In the genomic region with DNA sequence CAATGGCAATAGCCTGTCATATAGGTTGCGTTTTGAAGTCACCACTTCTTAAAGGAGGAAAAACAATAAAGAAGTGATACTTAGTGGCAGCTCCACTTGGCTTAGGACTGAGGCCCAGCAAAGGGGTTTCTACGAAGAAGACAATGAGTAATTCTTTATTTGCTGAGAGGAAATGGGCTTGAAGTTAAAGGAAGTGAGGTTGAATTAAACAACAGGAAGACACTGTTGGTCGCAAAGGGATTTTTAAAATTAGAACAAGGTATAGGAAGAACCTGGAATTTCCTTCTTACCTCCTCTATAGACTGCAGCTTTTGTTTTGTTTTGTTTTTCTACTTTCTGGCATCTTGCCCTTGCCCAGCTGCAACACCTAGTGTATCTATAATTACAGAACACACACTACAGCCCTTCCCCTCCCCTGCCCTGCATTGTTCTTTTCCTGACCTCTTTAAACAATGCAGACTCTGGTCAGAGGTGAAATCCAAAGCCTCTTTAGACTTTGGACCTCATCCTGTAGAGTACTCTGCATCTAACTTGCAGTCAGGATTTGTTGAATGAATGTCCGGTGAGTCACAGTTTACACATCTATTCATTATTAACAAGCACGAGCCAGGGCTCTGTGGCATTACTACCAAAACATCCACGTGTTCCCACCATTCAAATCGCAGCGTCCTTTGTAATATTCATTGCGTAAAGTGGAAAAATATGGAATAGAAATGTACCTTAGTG, we compare ENCODE assay signal across 8 mouse cellular contexts.
A peak's percentile ranks its signal among the peaks of the same experiment; 100 is the strongest.
DNase-seq lines count a peak whose midpoint lies in the region; ATAC-seq lines count a peak whose summit lies in the region.

No protein-coding gene starts in this region.

- DNase-seq in gastrocnemius, postnatal 25 days, result peak; percentile 14
- no peak for DNase-seq in gastrocnemius, postnatal 14 days
- peak; percentile 40 to 67 for DNase-seq in kidney, adult 8-10 months
- no peak for DNase-seq in layer of hippocampus, adult 9-10 months (ENCODE audit: low spot score)
- DNase-seq in layer of hippocampus, postnatal 10 days (ENCODE audit: low spot score in 2 of 2), result no peak
- no peak for DNase-seq in layer of hippocampus, adult 18-20 months (ENCODE audit: low spot score in 2 of 2)

- intact Hi-C loops in gastrocnemius, postnatal 14 days (cut with DNase I; ENCODE audit: low total_unique reads), result no loop called here

- peak; percentile 70 for ATAC-seq in granulocyte monocyte progenitor cell, adult 5-6 weeks (replicated peaks; ENCODE audit: poor library complexity, severe bottlenecking)
- peak; percentile 73 for ATAC-seq in megakaryocyte, adult 5-6 weeks (ENCODE audit: poor library complexity, severe bottlenecking)

Comparison
In these comparisons a context has a peak if more than half of its experiments do, and no peak if none do; other contexts are left out.
1. DNase-seq: peak in gastrocnemius, postnatal 25 days (single experiment) and kidney, adult 8-10 months (2 of 2); none in gastrocnemius, postnatal 14 days (single experiment), layer of hippocampus, adult 9-10 months (single experiment), layer of hippocampus, postnatal 10 days (0 of 2) and layer of hippocampus, adult 18-20 months (0 of 2).